Mouse (Mus musculus) c-Kit-positive CD71-positive TER-119-positive erythroid progenitor cells, embryonic 14.5 days (primary cell): ENCODE measurements around the gene Ace2.

Source experiments
- DNase-seq: peaks from one replicate; pipeline ENCODE4 v3.0.0-alpha.2; 2013; ENCODE audit warnings: low spot score

Ace2 gene

DNA sequence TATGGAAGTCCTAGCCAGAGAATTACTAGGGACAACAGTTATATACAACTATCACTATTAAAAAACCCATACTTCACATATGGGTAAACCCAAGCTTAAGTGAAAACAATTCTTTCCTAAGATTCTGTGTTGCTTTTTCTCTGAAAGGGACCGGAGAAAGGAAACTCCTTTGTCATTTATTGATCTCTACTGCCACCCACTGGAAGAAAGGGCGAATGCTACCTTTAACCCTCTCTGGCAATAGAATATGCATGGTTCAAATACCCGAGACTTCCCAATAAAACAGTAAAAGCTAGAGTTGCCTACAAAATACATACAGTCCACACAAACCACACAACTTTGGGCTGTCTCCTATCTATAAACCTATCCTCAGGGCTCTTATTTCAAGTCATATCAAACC, 40.6 kb downstream of the Ace2 start:
- DNase-seq: peak; percentile 50

- peak; percentile 50 for DNase-seq
Measured at GRCm38 (mm10) chrX:164183844-164184243, 44.7 kb downstream of the Ace2 start.

- DNase-seq: no peak
Measured at GRCm38 (mm10) chrX:164189880-164190279, 50.7 kb downstream of the Ace2 start.

DNA sequence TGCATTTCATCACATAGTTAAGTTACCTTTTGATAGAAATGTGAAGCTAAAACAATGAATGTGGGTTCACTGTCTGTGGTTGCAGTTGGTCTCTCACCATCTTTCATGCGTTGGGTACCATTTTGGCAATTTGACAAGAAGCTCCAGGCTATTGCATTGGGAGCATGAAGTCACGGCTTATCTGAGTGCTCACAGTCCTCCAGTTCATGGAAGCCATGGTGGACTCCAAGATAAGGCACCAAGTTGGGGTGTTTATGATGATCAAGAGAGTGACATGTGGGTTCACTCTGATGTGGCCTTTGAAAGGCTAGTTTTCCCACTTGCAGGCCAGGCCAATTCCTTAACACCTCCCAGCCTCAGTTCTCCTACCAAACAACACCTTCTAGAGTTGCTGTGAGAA, 58.5 kb downstream of the Ace2 start:
- DNase-seq: peak; percentile 49

DNA sequence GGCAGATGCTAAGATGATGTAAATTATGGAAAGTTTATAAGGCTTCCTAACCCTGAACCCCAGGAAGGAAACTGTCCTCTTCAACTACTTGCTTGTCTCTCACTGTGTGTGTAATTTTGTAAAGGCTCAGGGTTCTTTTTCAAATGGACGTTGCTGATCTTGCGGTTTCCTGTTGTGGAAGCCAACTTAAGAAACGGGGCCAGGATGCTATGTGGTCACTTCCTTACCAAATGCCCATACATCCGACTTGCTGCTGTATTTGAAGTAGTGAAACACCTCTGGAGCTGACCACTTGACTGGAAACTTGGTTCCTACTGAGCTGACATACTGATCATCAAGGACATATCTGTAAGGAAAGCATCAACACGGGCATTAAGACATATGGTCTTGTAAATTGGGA, 61.4 kb downstream of the Ace2 start:
- DNase-seq: no peak

DNA sequence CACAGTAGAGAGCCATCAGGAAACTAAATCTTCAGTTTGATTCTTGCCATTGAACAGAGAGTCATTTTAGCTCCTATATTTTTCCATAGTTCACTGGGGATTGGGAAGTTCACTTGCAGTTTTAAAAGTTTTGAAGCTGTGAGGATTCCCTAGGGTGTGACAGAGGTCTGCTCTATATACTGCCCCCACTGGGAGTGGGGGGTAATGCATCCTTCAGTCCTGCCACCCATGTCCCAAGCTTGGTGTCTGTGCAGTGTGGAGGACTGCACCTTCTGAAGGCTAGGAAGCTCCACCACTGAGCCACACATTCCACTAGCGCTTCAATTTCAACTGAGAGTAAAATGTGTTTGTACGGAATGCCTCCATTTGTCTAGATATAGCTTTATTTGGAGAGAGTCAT, 82.9 kb downstream of the Ace2 start:
- DNase-seq: peak; percentile 6

DNA sequence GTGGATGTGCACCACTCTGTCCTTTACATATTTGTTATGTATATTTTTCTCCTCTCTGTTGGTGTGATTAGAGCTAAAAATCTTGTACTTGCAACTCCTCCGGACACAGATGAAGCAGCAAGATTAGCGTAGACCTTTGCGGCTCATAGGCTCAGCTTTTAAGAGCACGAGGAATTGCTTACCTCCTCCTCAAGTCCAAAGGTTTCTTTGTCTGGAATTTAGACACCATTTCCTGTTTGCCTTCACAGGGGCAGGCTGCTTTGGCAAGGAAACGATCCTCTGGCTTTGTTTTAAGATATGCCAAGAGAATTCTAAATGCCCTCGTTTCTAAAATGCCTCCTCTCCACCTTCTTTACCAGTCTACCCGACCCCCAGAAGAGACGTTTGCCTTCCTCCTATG, 94.2 kb downstream of the Ace2 start:
- DNase-seq: no peak
